Mouse (Mus musculus) cerebellum, adult 2 months (tissue): ENCODE data around the gene Ptchd4.

Experiments used
- CTCF ChIP-seq: fragments of 200-500 bp; IDR thresholded peaks from 2 replicates; pipeline ENCODE4 v1.5.1; 2011; ENCODE audit warnings: low read depth, mild to moderate bottlenecking, control low read depth, low read length, moderate library complexity, borderline replicate concordance; ENCODE audit not compliant: insufficient read depth
- POLR2A ChIP-seq: fragments of 200-500 bp; IDR thresholded peaks from 2 replicates; pipeline ENCODE4 v1.6.1; 2011; ENCODE audit warnings: low read length, control low read depth, borderline replicate concordance; ENCODE audit not compliant: insufficient read depth

- TF ChIP-seq POLR2A (no peak), CTCF (no peak)
These were observed 77.3 kb downstream of the Ptchd4 start for GRCm38 (mm10) chr17:42393086-42393485.
